Mouse (Mus musculus): ENCODE measurements at regions not wholly inside any gene's neighbourhood (a gene's known extent, or its start where the extent isn't known, plus 50 kb on each side); places are given as distances from the start of the nearest gene placed in this dataset.

- TF ChIP-seq CTCF (conservative IDR thresholded peaks at IDR 0.05; ENCODE audit: low read length) (no peak), NANOG (IDR thresholded peaks at IDR 0.05; ENCODE audit: borderline replicate concordance, low read length) (no peak), POU5F1 (IDR thresholded peaks at IDR 0.05; ENCODE audit: borderline replicate concordance, low read length) (no peak)
These were observed 354.2 kb downstream of the Basp1 start for GRCm38 (mm10) chr15:25059347-25059746.
